Mouse (Mus musculus) heart, postnatal 25 days (tissue): ENCODE data around the gene Gm10778. TPM values are rescaled to one million over a fixed set of nuclear protein-coding genes. Genes with fewer than 3 reads are reported as not detected.
"Not testable (repeated sequence)": the region's sequence is repeated elsewhere in the genome, so short reads cannot be mapped to it uniquely, and the experiment has no call there.

Source experiments
- DNase-seq: peaks from one replicate; pipeline ENCODE4 v3.0.0; 2022; ENCODE audit warnings: low spot score
- intact Hi-C: fragments of 180-260 bp; cut with DNase I; formaldehyde crosslinking; loops from one replicate; pipeline ENCODE4 v1.15.1; 2025
- total RNA-seq, 2 experiments: library from RNA; stranded (reverse); gene quantifications; 2 replicates each; pipeline ENCODE4 v1.2.3; 2021

Gm10778 gene
- total RNA-seq, 2 experiments from 2014 or later, result 1.7 to 3.0 TPM

DNA sequence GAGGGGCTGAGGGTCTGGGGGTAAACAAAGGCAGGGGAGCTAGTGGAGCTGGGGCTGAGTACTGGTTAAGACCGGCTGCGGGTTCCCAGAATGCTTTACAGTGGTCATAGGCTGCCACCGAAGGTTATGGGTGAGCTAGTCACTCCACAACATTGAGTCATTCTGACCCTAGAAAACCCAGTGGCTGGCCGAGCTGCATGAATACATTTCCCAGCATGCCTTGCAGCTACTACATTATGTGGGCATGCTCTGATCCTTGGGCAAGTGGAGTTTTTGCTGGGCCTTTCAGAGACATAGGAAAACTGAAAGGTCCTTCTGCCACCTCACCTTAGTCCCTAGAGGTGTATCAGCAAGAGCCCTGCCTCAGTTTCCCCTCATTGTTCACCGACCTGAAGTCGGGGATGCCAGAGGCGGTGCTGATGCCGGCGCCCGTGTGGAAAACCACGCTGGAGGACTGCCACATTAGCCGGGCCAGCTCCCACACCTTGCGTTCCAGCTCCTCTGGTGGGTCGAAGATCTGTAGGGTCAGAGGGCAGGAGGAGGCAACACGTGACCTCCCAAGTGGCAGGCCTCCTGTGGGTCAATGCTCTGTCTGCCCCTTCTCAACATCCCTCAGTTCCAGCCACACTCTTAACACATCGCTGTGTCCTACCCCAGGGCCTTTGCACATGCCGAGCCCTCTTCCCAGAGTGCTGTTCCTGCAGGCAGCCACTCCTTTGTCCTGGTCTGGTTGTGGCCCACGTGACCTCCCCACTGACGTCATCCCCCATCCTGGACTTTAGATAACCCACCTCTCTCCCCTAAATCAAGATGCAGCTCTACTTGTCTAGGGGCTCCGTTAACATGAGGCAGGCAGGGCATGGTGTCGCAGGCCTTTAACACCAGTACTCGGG, 22.5 kb upstream of the Gm10778 start:
- intact Hi-C loops, result loop anchor here (5.0 to 10.0 kb wide), 2 partner anchors 546 to 998 kb away; partner anchors contain the start of genes 1190007I07Rik and Tdg
- no peak for DNase-seq

DNA sequence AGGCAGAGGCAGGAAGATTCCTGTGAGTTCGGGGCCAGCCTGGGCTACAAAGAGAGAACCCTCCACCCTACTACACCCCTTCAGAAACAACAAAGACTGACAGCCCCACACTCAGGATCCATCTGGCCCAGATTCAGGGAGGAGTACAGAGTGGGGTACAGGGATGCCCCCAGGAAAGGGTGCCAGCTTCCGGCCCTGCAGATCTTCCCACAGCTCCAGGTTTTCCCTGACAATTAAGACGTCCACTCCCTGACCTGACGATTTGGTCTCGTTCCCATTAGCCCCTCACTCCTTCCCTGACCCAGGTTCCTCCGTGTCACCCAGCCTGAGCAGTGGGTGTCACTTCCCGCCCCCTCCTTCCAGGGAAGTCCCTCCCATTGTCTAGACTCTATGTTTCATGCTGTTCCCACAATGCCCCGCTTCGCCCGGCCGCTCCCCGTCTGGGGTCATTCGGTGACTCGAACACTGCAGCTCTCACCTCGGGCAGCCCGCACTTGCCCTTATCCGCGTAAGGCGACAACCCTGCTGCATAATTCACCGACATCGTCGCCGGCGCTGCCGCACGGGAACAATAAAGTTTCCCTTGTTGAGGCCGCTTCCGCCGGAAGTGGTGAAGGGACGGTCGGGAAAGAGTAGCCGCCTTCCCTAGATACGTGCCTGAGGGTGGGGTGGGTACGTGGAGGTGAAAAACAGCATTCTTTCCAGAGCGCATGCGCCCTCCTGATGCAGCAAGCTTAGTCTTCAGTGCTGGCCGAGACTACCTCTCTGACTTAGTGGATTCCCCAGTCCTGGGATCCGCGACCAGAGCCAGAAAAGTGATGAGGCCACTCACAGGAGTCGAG, 21.6 kb upstream of the Gm10778 start, which contains the start of gene Sirt6:
Sirt6 (minus strand) TSS at position 804 of the 842 bp plus-strand sequence.
- intact Hi-C loops, result loop anchor here (5.0 to 10.0 kb wide), 2 partner anchors 545 to 998 kb away; partner anchors contain the start of genes 1190007I07Rik and Tdg
- peak; percentile 87 for DNase-seq

DNA sequence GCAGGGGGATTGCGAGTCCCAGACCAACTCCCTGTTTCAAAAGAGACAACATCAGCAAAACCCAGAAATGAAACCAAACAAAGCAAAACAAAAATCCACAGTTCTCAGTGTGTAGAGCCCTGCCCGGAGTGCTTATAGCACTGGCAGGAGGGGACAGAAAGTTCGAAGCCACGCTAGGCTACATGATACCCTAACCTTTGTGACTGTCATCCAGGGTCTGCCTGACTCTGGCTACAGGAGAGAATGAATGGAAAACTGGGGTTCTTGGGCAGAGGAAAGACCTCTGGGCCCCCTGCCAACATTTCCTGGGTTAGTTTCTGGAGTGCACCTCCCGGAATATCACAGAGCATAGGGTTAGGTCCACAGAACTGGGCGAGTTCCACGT, 21.0 kb upstream of the Gm10778 start:
- no peak for DNase-seq
- intact Hi-C loops, result loop anchor here (5.0 to 10.0 kb wide), 2 partner anchors 544 to 997 kb away; partner anchors contain the start of genes 1190007I07Rik and Tdg

DNA sequence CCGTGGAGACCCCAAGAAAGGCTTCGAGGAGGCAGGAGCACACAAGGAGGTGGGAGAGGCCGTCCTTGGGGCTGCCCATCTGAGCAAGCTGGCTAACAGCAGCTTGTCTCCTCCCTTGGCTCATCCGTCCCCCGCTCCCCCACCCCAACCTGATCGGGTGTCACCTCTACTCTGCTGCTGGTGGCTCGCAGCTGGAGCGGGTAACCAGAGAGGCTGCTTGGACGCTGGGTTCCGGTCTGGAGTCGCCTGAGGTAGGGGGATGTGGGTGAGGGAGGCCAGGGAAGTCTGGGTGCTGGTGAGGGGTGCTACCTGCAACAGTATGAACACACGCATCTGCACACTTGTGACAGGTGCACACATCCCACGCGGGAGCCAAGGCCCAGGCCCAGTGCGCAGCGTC, 20.5 kb upstream of the Gm10778 start, which contains the start of gene Ankrd24:
Ankrd24 (plus strand) TSS at position 151 of the 400 bp plus-strand sequence.
- intact Hi-C loops, result loop anchor here (5.0 to 10.0 kb wide), 2 partner anchors 544 to 996 kb away; partner anchors contain the start of genes 1190007I07Rik and Tdg
- no peak for DNase-seq

DNA sequence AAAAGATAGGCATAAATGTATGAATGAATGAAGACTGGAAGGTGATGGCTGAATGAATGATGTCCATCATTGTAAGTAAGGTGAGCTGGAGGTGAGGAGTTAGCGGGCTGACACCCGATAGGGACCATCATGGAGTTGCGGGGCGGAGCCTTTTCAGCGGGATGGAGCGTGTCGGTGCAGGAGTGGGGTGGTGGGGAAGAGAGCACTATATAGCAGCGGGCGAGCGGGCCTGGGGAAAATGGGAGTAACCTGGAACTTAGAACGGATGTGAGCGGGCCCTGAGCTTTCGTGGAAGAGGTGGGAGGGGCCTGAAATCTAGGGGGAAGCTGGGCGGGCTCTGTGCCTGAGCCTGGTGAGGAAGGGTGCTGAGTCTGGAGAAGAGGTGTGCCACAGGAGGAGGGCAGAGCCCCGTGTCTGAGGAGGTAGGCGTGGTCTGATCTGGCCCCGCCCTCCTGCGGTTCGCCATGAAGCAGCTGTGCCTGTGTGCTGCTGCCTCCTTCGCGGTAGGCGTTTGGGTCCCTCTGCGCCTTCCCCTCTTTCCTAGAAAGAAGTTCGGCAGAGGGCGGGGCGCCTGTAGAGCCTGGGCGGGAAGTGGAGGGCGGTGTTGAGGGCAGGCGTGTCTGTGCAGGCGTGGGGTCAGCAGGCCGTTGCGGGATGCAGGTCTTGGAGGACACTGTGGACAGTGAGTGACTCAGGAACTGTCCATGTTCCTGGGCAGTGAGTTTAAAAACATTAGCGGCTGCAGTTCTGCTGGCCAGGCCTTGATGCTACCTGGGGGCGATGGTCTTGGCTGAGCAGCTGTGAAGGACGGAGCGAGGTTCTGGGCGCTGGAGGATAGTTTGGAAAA, 15.4 kb upstream of the Gm10778 start:
- intact Hi-C loops, result no loop called here
- peak; percentile 68 for DNase-seq

DNA sequence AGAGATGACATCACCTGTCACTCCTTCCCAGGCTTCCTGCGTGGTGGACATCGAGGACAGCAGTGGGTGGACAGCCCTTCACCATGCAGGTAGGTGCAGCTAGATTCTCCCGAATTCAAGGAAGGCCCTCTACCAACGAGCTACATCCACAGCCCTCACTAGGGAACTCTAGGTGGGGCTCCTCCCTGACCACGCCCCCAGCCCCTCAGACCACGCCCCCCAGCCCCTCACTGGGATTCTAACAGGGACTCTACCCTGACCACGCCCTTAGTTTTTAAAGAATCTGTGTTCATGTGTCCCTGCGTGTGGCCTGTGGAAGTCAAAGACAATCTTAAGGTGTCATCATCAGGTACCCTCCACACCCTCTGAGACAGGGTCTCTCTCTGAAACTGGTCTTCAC, 12.5 kb upstream of the Gm10778 start:
- intact Hi-C loops, result no loop called here
- no peak for DNase-seq

DNA sequence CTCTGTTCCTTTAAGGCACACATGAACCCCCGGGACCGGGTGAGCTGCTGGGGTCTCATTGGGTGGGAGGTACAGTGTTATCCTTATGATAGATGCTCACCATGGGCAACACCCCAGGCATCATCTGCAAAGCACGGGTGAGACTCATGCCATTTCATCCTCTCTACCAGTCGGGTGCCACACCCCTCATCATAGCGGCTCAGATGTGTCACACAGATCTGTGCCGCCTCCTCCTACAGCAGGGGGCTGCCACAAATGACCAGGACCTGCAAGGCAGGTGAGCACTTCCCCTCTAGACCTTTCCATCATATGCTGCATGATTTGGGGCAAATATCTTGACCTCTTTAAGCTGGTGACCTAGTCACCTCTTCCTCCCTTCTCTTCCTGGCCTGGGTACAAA, 10.8 kb upstream of the Gm10778 start:
- DNase-seq, result no peak
- intact Hi-C loops, result no loop called here

DNA sequence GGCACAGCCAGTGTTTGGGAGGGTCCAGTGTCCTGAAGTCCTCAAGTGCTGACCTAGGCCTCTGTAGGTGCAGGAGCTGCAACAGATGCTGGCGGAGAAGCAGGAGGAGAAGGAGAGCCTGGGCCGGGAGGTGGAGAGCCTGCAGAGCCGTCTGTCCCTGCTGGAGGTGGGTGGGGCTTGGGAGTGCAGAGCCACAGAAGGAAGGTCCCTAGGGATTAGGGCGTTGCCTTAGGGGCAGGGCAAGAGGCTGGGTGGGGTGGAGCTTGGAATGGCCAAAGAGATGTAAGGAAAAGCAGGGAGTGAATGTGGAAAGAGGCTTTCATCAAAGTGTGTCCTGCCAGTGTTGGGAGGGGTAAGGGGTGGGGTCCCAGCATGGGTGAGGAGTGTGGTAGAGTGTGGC, 8.0 kb upstream of the Gm10778 start:
- not testable (repeated sequence) for DNase-seq
- intact Hi-C loops, result loop anchor here (10.0 kb wide), 2 partner anchors 404 to 714 kb away; partner anchors contain the start of genes Gm4924 and Zfp873

DNA sequence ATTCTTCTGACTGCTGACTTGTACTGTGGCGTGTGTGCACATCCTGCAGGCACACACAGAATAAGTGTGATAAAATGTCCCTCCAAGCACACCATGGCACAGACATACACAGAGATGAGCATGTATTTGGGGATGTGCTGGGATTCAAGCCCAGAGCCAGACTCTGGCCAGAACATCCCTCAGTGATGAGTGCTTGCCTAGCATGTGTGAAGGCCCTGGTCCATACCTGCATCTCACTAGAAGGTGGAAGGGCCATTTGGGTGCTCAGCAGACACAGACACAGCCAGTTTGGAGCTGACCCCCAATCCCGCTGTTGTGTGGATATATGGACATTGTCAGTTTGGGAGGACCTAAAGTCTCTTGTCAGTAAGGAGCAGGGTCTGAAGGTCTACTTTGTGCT, 7.3 kb upstream of the Gm10778 start:
- no peak for DNase-seq
- intact Hi-C loops, result loop anchor here (10.0 kb wide), 2 partner anchors 403 to 713 kb away; partner anchors contain the start of genes Gm4924 and Zfp873

DNA sequence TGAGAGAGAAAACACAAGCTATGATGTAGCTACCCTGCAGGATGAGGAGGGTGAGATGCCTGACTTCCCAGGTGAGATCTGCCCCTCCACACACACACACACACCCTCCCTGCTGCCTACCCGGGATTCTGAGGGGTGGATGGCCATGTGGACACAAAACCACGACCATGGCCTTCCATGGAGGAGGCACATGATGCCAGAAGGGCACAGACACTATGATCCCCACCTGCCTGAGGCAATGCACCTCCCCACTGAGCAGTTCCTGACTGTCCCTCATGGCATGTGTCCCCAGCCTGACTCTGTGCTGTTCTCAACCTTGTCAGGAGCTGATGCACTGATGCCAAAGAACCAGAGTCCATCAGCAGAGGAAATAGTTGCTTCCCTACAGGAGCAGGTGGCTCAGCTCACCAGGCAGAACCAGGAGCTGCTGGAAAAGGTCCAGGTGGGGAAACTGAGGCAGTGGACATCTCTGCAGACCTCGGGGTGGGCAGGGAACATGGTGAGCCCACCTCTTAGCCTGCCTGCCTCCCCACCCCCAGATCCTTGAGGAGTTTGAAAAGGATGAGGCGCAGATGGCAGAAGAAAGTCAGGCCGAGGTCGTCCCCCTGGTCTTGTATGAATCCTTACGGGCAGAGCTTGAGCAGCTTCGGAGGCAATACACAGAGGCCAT, 6.7 kb upstream of the Gm10778 start:
- DNase-seq, result no peak
- intact Hi-C loops, result loop anchor here (10.0 kb wide), 2 partner anchors 403 to 713 kb away; partner anchors contain the start of genes Gm4924 and Zfp873

DNA sequence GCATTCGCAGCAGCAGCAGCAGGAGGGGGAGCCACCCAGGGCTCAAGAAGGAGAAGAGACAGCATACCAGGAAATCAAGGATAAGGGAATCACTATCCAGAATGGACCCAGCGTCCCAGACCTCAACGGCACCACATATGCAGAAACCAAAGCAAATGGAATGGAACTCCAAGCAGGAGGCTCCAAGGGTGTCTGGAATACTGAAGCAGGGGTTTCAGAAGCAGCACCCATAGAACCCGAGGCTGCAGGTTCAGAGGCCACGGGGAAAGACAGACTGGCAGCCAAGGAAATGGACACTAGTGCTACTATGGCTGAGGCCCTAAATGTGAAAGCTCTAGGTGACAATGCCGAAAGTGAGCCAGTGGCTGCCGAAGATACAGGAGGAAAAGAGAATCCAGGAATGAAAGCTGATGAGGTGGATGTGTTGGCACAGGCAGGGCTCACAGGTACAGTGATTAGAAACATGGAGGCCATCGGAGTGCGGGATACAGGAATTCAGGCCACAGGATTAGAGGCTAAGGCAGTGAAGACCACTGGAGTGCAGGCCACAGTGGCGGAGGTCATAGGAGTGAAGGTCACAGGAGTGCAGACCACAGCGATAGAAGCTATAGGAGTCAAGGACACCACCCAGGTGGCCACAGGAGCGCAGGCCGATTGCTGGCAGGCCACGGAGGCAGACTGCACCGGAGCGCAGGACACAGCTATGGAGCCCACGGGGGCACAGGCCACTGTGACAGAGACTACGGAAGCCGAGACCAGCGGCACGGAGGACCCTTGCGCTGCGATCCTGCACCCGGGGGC, 6.0 kb upstream of the Gm10778 start:
- no peak for DNase-seq
- intact Hi-C loops, result loop anchor here (10.0 kb wide), 2 partner anchors 402 to 712 kb away; partner anchors contain the start of genes Gm4924 and Zfp873

DNA sequence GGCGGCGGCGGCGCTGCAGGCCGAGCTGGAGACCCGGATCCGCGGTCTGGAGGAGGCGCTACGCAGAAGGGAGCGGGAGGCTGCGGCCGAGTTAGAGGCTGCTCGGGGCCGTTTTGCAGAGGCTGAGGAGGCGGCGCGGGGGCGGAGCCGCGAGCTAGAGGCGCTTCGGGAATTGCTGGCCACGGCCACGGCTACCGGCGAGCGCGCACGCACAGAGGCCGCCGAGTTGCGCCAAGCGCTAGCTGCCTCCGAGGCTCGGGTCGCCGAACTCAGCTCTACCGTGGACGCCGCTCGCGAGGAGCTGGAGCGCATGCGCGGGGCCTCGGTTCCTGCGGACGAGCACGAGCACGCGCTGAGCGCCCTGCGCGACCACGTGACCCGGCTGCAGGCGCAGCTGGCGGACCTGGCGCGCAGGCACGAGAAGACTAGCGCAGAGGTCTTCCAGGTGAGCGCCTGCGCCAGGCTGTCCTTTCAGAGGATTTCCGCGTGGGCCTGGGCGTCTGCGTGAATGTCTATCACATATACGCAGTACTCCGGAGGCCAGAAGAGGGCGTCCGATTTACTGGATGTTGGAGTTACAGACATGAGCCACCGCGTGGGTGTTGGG, 5.3 kb upstream of the Gm10778 start:
- intact Hi-C loops, result loop anchor here (10.0 kb wide), 2 partner anchors 401 to 711 kb away; partner anchors contain the start of genes Gm4924 and Zfp873

DNA sequence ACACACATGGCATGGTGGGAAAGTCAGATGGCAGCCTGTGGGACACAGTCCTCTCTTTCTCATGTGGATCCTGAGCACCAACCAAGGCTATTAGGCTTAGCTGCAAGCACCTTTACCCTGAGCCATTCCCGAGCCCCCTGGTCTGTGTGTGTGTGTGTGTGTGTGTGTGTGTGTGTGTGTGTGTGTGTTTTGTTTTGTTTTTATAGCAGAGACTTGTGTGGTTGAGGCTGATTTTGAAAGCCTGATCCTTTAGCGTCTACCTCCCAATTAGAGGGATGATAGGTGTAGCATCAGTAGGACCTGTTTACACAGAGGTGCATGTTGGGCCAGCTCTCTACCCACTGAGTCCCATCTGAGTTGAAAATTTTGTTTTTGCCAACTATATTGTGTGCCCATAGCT, 4.7 kb upstream of the Gm10778 start:
- DNase-seq, result no peak
- intact Hi-C loops, result loop anchor here (10.0 kb wide), 2 partner anchors 401 to 711 kb away; partner anchors contain the start of genes Gm4924 and Zfp873

More for the DNA sequence above, 5.3 kb upstream of the Gm10778 start:
- DNase-seq, result peak; percentile 93

DNA sequence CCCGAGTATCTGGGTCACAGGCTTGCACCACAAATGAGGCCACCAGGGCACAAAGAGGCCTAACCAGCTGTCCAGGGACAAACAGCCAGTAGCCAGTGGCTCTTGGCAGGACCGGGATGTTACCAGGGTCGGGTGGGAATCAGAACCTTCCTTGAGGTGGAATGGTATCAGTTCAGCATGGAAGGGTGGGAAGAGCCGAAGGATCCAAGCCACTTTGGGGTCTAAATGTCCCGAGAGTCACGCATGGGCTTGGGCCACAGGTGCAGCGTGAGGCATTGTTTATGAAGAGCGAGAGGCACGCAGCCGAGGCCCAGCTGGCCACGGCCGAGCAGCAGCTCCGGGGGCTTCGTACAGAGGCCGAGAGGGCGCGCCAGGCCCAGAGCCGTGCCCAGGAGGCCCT, 4.1 kb upstream of the Gm10778 start:
- intact Hi-C loops, result loop anchor here (10.0 kb wide), 2 partner anchors 400 to 710 kb away; partner anchors contain the start of genes Gm4924 and Zfp873
- no peak for DNase-seq

DNA sequence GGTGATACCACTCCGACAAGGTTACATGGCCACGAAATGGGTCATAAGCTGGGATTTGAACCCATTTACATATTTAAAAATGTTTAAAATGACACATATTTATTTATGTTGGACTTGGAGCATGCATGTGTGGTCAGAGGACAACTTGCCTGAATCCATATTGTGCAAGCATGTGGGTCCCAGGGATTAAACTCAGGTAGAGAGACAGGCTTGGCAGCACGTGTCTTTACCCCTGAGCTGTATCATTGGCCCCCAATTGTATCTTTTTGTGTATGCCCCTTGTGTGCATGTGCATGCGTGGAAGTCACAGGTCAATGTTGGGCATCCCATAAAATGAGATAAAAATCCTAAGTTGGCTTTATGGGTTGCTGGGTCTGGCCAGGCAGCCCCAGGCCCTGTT, 3.5 kb upstream of the Gm10778 start:
- intact Hi-C loops, result loop anchor here (10.0 kb wide), 2 partner anchors 399 to 709 kb away; partner anchors contain the start of genes Gm4924 and Zfp873
- no peak for DNase-seq

DNA sequence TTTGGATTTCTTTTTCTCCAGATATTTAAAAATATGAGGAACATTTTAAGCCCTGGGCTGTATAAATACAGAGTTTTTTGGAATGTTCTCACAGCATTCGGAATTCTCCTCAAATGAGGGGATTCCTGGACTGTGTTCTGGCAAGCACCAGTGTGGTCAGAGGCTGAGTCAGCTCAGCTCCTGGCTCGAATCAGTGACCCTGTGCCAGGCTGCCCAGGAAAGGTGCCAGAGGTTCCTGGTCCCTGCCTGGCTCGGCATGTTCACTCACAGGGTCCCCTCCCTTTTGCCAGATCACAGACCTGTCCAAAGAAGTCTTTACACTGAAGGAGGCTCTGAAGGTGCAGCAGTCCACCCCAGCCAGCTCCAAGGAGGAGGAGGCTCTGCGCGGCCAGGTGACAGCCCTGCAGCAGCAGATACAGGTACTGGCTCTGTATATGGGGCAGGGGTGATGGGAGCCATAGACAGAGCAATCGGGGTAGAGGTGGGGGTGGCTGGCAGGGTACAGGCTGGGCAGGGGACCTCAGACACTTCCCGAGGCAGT, 2.8 kb upstream of the Gm10778 start:
- no peak for DNase-seq
- intact Hi-C loops, result loop anchor here (10.0 kb wide), 2 partner anchors 399 to 709 kb away; partner anchors contain the start of genes Gm4924 and Zfp873
